ENCODE assay signal across 23 mouse cellular contexts in genomic region chr7:49870276-49870675, GRCm38 (mm10). TPM values are rescaled to one million over a fixed set of nuclear protein-coding genes. Genes with fewer than 3 reads are reported as not detected.
DNase-seq lines count a peak whose midpoint lies in the region; ATAC-seq and TF ChIP-seq lines count a peak whose summit lies in the region.
"Had no signal": no experiment of that assay in that cellular context is flagged by ENCODE, and none has a peak within 500 bp of the region (broad histone marks: within the 10 kb centered on the region; RNA-seq: fewer than 3 reads in every experiment).

No protein-coding gene starts in this region.

- H3K4me1 ChIP-seq in hindbrain, embryonic 13.5 days (replicated peaks) = peaks cover 4% of the 10 kb centered on the region; the same call in 1 of the 2 replicates
- H3K4me1 ChIP-seq in hindbrain, embryonic 11.5 days (replicated peaks; ENCODE audit: control insufficient read depth, insufficient read depth, low read length) = no peaks in the 10 kb centered on the region
- H3K4me1 ChIP-seq in forebrain, postnatal 0 days (ENCODE audit: insufficient read depth) = 0 out of 2 replicates have a peak, but pooled peaks cover 4% of the 10 kb centered on the region
- H3K4me1 ChIP-seq in neural tube, embryonic 13.5 days (replicated peaks) = peaks cover 15% of the 10 kb centered on the region
- H3K4me1 ChIP-seq in kidney, embryonic 15.5 days = no peaks in the 10 kb centered on the region

- TF ChIP-seq CTCF in forebrain, postnatal 0 days (IDR thresholded peaks at IDR 0.05; ENCODE audit: low read depth) = no peak

- peak overlapping the region; percentile 40; the same call in 1 of the 2 replicates for H3K9ac ChIP-seq in hindbrain, embryonic 13.5 days
- no peak overlapping the region for H3K9ac ChIP-seq in hindbrain, embryonic 11.5 days (ENCODE audit: low read depth, low read length)
- H3K9ac ChIP-seq in forebrain, postnatal 0 days = no peak overlapping the region
- no peak overlapping the region; the same call in 1 of the 2 replicates for H3K9ac ChIP-seq in neural tube, embryonic 13.5 days
- no peak overlapping the region for H3K9ac ChIP-seq in kidney, embryonic 15.5 days
- H3K9ac ChIP-seq: lung, embryonic 14.5 days had no signal

- DNase-seq in hindbrain, embryonic 11.5 days (ENCODE audit: low spot score) = no peak
- peak; percentile 14 for DNase-seq in adipocyte (ENCODE audit: low spot score)
- peak; percentile 50 for DNase-seq in forebrain, postnatal 0 days
- DNase-seq in heart, adult 8-10 months (ENCODE audit: low spot score) = no peak
- DNase-seq: cerebellum, adult 9-11 months; heart, adult 2 months; left cerebral cortex, postnatal 4 days; lung, embryonic 14.5 days; retina, postnatal 1 day; thymus, adult 18-20 months had no signal

- H3K9me3 ChIP-seq in hindbrain, embryonic 13.5 days = no peaks in the 10 kb centered on the region
- H3K9me3 ChIP-seq in hindbrain, embryonic 11.5 days (ENCODE audit: control insufficient read depth, low read length) = no peaks in the 10 kb centered on the region
- H3K9me3 ChIP-seq in forebrain, postnatal 0 days (ENCODE audit: low read length) = no peaks in the 10 kb centered on the region
- H3K9me3 ChIP-seq in neural tube, embryonic 13.5 days = no peaks in the 10 kb centered on the region
- H3K9me3 ChIP-seq in kidney, embryonic 15.5 days (replicated peaks) = no peaks in the 10 kb centered on the region

- H3K27ac ChIP-seq in hindbrain, embryonic 13.5 days = peak overlapping the region; percentile 75
- no peak overlapping the region for H3K27ac ChIP-seq in hindbrain, embryonic 11.5 days (ENCODE audit: low read depth, low read length)
- peak overlapping the region; percentile 62 for H3K27ac ChIP-seq in forebrain, postnatal 0 days (ENCODE audit: low read depth, low read length)
- peak overlapping the region; percentile 59 for H3K27ac ChIP-seq in neural tube, embryonic 13.5 days (replicated peaks)
- H3K27ac ChIP-seq in kidney, embryonic 15.5 days = no peak overlapping the region
- H3K27ac ChIP-seq: heart, adult 2 months; macrophage had no signal

- ATAC-seq in hindbrain, embryonic 13.5 days (ENCODE audit: low FRiP score) = peak; percentile 61
- no peak for ATAC-seq in hindbrain, embryonic 11.5 days (ENCODE audit: low FRiP score)
- ATAC-seq in forebrain, postnatal 0 days = peak; percentile 96
- ATAC-seq in neural tube, embryonic 13.5 days (ENCODE audit: low read depth) = peak; percentile 47; the same call in 1 of the 2 replicates
- ATAC-seq in kidney, embryonic 15.5 days (replicated peaks; ENCODE audit: low FRiP score) = no peak

- H3K36me3 ChIP-seq in hindbrain, embryonic 13.5 days = no peaks in the 10 kb centered on the region
- no peaks in the 10 kb centered on the region for H3K36me3 ChIP-seq in hindbrain, embryonic 11.5 days (ENCODE audit: control insufficient read depth, insufficient read depth, low read length)
- H3K36me3 ChIP-seq in forebrain, postnatal 0 days (ENCODE audit: insufficient read depth) = no peaks in the 10 kb centered on the region
- H3K36me3 ChIP-seq in neural tube, embryonic 13.5 days = no peaks in the 10 kb centered on the region
- no peaks in the 10 kb centered on the region for H3K36me3 ChIP-seq in kidney, embryonic 15.5 days

- H3K27me3 ChIP-seq in hindbrain, embryonic 13.5 days = no peaks in the 10 kb centered on the region
- no peaks in the 10 kb centered on the region for H3K27me3 ChIP-seq in hindbrain, embryonic 11.5 days (ENCODE audit: control insufficient read depth, insufficient read depth, low read length)
- no peaks in the 10 kb centered on the region for H3K27me3 ChIP-seq in forebrain, postnatal 0 days (ENCODE audit: insufficient read depth, low read length)
- H3K27me3 ChIP-seq in neural tube, embryonic 13.5 days = no peaks in the 10 kb centered on the region
- no peaks in the 10 kb centered on the region for H3K27me3 ChIP-seq in kidney, embryonic 15.5 days

- H3K4me3 ChIP-seq in hindbrain, embryonic 13.5 days = no peak overlapping the region
- no peak overlapping the region for H3K4me3 ChIP-seq in hindbrain, embryonic 11.5 days (ENCODE audit: low read depth, low read length)
- no peak overlapping the region for H3K4me3 ChIP-seq in forebrain, postnatal 0 days (ENCODE audit: low read depth, low read length)
- no peak overlapping the region for H3K4me3 ChIP-seq in neural tube, embryonic 13.5 days
- no peak overlapping the region for H3K4me3 ChIP-seq in kidney, embryonic 15.5 days (replicated peaks)
- H3K4me3 ChIP-seq: heart, adult 2 months had no signal

- no peak overlapping the region for H3K4me2 ChIP-seq in hindbrain, embryonic 13.5 days
- H3K4me2 ChIP-seq in hindbrain, embryonic 11.5 days (replicated peaks; ENCODE audit: low read depth, low read length) = no peak overlapping the region
- H3K4me2 ChIP-seq in forebrain, postnatal 0 days (ENCODE audit: low read depth) = no peak overlapping the region
- H3K4me2 ChIP-seq in neural tube, embryonic 13.5 days = no peak overlapping the region
- no peak overlapping the region for H3K4me2 ChIP-seq in kidney, embryonic 15.5 days
- H3K4me2 ChIP-seq: lung, embryonic 14.5 days had no signal

- 61% methylated on average over 3 of the region's 3 CpGs for WGBS in hindbrain, embryonic 13.5 days
- WGBS in hindbrain, embryonic 11.5 days = 78% methylated on average over 3 of the region's 3 CpGs
- WGBS in forebrain, postnatal 0 days = 57% methylated on average over 3 of the region's 3 CpGs
- WGBS in neural tube, embryonic 13.5 days = 62% methylated on average over 3 of the region's 3 CpGs
- 79% methylated on average over 3 of the region's 3 CpGs for WGBS in kidney, embryonic 15.5 days

RNA-seq across cellular contexts. Expression of gene Slc6a5, which starts 39.7 kb away (rescaled TPM):
- 12.5 and 13.0 TPM in 2 replicates for polyA plus RNA-seq in hindbrain, embryonic 13.5 days (2015; fragmentation: Nextera tagmentation; extraction: Ambion mirVana)
- polyA plus RNA-seq in hindbrain, embryonic 11.5 days (2014; fragmentation: Nextera tagmentation; extraction: Ambion mirVana) = 5.2 and 5.4 TPM in 2 replicates
- 0.10 TPM in 1 of 2 replicates, not detected in the other for total RNA-seq in forebrain, postnatal 0 days (2014; rRNA removed)
- polyA plus RNA-seq in forebrain, postnatal 0 days (2015; fragmentation: Nextera tagmentation; extraction: Ambion mirVana) = not detected in 2 replicates
- 14.3 and 14.4 TPM in 2 replicates for polyA plus RNA-seq in neural tube, embryonic 13.5 days (2015; fragmentation: Nextera tagmentation; extraction: Ambion mirVana)
- polyA plus RNA-seq in kidney, embryonic 15.5 days (2015; fragmentation: Nextera tagmentation; extraction: Ambion mirVana) = 0.04 and 0.06 TPM in 2 replicates
- not detected for total RNA-seq in heart, adult 8-10 months (2022)
- total RNA-seq: gastrocnemius, adult 8-10 months; heart, adult 2 months; left cerebral cortex, postnatal 4 days; liver, adult 2 months; neutrophil, adult 5-6 weeks had no signal
- polyA plus RNA-seq: C2C12; heart, postnatal 0 days; kidney, embryonic 14.5 days; large intestine, adult 2 months; liver, adult 2 months; lung, embryonic 14.5 days; macrophage; small intestine, adult 2 months; urinary bladder, adult 2 months had no signal

Comparison
In these comparisons a context has a peak if more than half of its experiments do, and no peak if none do; other contexts are left out.
1. ATAC-seq: peak in hindbrain, embryonic 13.5 days (single experiment), forebrain, postnatal 0 days (single experiment) and neural tube, embryonic 13.5 days (single experiment); none in hindbrain, embryonic 11.5 days (single experiment) and kidney, embryonic 15.5 days (single experiment).
2. H3K27ac ChIP-seq: peak in hindbrain, embryonic 13.5 days (single experiment), forebrain, postnatal 0 days (single experiment) and neural tube, embryonic 13.5 days (single experiment); none in hindbrain, embryonic 11.5 days (single experiment) and kidney, embryonic 15.5 days (single experiment).
3. DNase-seq: peak in adipocyte (single experiment) and forebrain, postnatal 0 days (single experiment); none in hindbrain, embryonic 11.5 days (single experiment) and heart, adult 8-10 months (single experiment).